Mouse (Mus musculus) layer of hippocampus, adult 9-10 months (tissue): ENCODE results near the gene Hdac7.

Source experiments
- DNase-seq: peaks from one replicate; pipeline ENCODE4 v3.0.0; 2022; ENCODE audit warnings: low spot score

Gene Hdac7

GRCm38 (mm10) chr15:97787799-97788667, 56.3 kb downstream of the Hdac7 start:
- no peak for DNase-seq

DNA sequence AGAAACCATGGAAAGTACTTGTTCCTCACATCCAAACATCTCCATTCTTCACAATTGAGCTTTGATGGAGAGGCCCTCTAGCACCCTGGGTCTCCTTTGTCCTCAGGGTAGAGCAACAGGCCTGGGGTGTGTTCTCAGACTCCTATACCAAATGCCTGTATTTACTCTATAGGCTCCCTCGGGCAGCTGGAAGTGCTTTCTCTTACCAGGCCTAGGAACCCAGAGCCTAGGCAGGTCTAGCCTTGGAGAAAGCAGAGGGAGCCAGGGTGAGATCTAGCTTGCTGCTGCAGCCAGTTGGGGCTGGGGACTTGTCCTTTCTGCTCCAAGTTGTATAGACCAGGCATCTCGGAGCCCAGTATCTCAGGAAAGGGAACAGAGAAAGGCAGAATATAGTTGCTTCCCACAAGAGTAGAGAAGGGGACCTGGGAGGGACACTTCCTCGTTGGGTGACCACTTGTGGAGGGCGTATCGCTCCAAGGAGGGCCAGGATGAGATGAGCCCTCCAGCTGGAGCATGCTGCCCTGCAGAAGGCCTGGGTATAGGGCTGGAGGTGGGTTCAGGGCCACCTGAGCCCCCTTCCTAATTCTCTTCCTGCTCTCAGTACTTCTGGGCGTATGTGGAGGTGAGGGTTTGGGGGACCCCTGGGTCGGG, 57.0 kb downstream of the Hdac7 start:
- DNase-seq: no peak

- no peak for DNase-seq
Measured at GRCm38 (mm10) chr15:97786412-97787112, 57.7 kb downstream of the Hdac7 start.

DNA sequence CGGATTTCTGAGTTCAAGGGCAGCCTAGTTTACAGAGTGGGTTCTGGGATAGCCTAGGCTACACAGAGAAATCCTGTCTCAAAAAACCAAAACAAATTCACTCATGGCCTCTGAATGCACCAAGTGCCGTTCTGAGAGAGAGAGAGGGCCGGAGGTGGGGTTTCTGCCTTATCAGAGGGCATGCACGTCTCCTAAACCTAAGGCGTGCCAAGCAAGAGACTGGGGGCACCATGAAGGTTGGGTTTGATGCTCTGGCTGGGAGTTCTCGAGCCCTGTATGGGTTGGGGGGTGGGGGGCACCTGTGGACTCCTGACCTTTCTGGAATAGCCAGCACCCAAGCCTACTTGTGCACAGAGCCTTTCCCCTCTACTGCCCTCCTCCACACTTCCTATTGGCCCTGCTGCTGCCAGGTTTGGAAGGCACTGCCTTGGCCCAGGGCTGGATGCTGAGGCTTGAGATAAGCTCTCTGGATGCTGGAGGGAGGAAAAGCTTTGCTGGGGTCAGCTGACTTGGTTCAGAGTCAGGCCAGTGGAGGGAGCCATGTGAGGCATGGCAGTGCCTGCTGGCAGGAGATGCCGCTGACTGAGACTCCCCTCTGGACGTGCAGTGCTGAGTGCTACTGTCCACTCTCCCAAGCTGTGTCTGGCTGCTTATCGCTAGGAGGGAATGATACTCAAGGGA, 58.4 kb downstream of the Hdac7 start:
- DNase-seq: no peak

GRCm38 (mm10) chr15:97784561-97785161, 59.6 kb downstream of the Hdac7 start:
- no peak for DNase-seq

DNA sequence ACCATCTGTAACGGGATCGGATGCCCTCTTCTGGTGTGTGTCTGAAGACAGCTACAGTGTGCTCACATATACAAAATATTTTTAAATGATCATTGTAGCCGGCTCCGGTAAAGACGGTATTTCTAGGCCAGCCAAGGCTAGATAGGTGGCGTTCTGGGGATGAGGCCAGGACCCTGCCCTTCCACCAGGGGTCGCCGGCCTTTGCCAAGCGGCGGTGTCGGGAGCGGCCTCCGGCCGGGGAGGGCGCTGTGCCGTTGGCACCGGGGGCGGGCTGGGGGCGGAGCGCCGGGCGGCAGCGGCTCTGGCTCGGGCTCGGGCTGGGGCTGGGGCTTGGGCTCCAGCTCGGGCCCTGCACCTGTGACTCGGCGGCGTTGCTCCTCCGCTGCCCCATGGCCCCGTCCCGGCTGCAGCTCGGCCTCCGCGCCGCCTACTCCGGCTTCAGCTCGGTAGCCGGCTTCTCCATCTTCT, 60.2 kb downstream of the Hdac7 start:
- DNase-seq: peak; percentile 56

- DNase-seq: no peak
Measured at GRCm38 (mm10) chr15:97782749-97783105, 61.6 kb downstream of the Hdac7 start.

DNA sequence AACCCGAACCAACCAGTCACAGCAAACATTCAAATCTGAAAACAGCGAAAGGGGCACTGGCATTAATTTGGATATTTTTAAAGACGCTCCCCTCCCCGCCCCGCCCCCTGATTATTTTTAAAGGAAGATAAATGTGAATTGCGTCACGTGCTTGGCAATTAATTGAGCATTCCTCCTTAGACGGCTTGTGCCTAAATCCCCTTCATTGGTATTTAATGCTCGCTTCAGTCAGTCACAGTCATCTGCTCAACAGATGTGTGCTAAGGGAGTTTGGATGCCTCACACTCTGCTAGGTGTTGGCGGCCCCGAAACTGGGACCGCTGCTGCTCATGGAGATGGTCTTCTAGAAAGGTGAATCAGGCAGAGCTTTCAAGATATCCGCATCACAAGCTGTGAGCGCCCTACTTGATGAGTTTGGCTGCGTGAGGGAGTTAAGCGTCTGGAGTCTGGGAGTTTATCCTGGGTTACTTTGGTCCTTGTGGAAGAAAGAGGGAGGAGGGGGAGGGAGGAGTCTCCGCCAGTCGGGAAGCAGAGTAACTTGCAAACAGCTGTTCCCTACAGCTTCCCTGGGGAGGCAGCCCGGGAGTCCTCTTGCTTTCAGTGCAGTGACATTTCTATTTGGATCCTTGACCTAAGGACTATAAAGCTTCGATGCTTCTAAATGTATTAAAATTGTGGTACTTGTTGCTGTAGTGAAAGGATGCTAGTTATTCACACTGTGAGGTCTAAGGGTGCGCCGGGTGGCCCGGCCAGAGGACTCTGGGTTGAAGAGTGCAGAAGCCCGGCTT, 62.1 kb downstream of the Hdac7 start:
- no peak for DNase-seq

GRCm38 (mm10) chr15:97780611-97781031, 63.7 kb downstream of the Hdac7 start:
- no peak for DNase-seq

- DNase-seq: no peak
Measured at GRCm38 (mm10) chr15:97779576-97779975, 64.7 kb downstream of the Hdac7 start.

DNA sequence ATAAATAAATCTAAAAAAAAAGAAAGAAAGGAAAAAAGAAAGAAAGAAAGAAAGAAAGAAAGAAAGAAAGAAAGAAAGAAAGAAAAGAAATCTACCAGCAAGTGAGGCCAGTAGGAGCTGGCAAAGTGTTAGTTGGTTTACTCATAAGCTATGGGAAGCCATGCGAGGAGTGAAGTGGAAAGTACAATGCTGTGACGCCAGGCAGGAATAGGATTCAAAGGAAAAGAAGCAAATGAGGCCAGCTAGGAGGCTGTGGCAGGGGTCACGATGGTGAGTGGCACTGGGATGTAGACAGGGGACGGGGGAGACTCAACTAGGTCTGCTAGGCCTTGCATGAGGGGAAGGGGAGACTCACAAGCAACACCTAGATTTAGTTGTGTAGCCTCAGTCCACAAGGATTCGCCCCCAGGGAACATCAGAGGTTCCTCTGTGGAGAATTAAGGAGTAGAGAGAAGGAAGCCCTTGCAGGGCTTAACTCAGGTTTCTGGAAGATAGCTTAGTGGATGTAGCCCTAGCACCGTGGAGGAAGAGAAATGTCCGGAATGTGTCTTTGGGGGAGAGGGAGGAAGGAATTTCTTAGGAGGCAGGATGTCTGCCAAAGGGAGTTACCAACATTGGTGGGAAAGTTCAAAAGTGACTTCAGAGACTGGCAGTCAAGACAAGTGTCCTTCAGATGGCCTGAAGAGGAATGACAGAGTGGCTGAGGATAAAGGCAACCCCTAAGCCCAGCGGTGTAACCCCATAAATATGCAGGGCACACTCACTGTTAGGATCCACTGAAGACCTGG, 65.8 kb downstream of the Hdac7 start, which contains the start of gene Slc48a1:
Slc48a1 (plus strand) TSS at position 210 of the 788 bp plus-strand sequence.
- DNase-seq: no peak

DNA sequence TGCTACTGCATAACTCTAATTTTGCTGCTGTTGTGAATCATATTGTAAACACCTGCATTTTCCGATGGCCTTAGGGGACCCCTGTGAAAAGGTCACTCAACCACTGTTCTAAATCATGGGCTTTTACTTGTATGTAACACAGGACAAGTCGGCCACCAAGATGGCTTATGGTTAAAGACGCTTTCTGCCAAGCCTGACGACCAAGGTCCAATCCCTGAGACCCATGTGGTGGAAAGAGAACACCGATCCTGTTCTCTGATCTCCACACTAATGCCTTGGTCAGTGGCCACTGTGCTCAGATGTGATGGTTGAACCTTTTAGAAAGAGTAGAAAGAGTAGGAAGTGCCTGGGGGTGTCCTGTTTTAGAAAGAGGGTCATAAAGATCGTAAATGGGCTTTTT, 67.4 kb downstream of the Hdac7 start:
- DNase-seq: no peak

GRCm38 (mm10) chr15:97776514-97776913, 67.8 kb downstream of the Hdac7 start:
- no peak for DNase-seq

DNA sequence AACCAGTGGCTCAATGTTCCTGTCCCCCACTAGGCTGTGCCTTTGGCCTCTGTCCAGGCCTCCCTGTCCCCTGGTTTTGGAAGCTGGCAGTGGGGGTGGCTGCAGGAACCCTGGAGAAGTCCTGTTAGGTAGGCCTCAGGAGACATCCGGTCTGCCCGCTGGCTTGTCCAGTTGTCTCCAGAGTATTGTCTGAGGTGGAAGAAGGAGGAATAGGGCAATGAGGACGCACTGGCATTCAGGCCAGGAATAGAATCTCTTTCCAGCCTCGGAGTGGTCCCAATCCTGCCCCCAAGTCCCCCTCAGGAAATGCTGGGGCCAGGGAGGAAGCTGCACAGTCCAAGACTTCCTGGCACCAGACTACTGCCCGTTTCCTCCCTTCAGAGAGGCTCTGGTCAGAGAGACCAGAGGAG, 70.3 kb downstream of the Hdac7 start:
- no peak for DNase-seq

- DNase-seq: no peak
Measured at GRCm38 (mm10) chr15:97773108-97773507, 71.2 kb downstream of the Hdac7 start.

GRCm38 (mm10) chr15:97770280-97770679, 74.0 kb downstream of the Hdac7 start:
- DNase-seq: no peak

GRCm38 (mm10) chr15:97768192-97768591, 76.1 kb downstream of the Hdac7 start:
- no peak for DNase-seq

- DNase-seq: no peak
Measured at GRCm38 (mm10) chr15:97767280-97768186, 76.8 kb downstream of the Hdac7 start, which contains the start of gene Rapgef3. Rapgef3 (minus strand) TSS chr15:97767972.
